Mouse (Mus musculus) hindbrain, embryonic 14.5 days (tissue): ENCODE results near the gene Slc9a3r2. TPM values are rescaled to one million over a fixed set of nuclear protein-coding genes. Genes with fewer than 3 reads are reported as not detected.

Experiments used
- ATAC-seq: fragments of 200-750 bp; cut with Nextera tagmentation; 2 replicates; pipeline ENCODE4 v1.8.0; 2017; ENCODE audit warnings: moderate number of reproducible peaks, mild to moderate bottlenecking, moderate TSS enrichment, moderate library complexity; ENCODE audit not compliant: low FRiP score
- DNase-seq: peaks from one replicate; pipeline ENCODE4 v3.0.0-alpha.2; 2015; ENCODE audit warnings: low spot score
- H3K27ac ChIP-seq: fragments of 300-500 bp; sonication (generic); 2 replicates; pipeline ENCODE4 v1.5.1; 2014; ENCODE audit warnings: mild to moderate bottlenecking, moderate library complexity
- H3K27me3 ChIP-seq: fragments of 300-500 bp; sonication (generic); 2 replicates; pipeline ENCODE4 v1.6.1; 2014; ENCODE audit warnings: mild to moderate bottlenecking, low read length, mixed read lengths; ENCODE audit not compliant: control insufficient read depth, insufficient read depth
- H3K36me3 ChIP-seq: fragments of 300-500 bp; sonication (generic); replicated peaks from 2 replicates; pipeline ENCODE4 v1.6.1; 2014; ENCODE audit not compliant: control insufficient read depth, insufficient read depth
- H3K4me1 ChIP-seq: fragments of 300-500 bp; sonication (generic); replicated peaks from 2 replicates; pipeline ENCODE4 v1.6.1; 2014; ENCODE audit warnings: antibody characterized with exemption, low read length, mixed read lengths; ENCODE audit not compliant: control insufficient read depth, insufficient read depth
- H3K4me2 ChIP-seq: fragments of 300-500 bp; sonication (generic); replicated peaks from 2 replicates; pipeline ENCODE4 v1.6.1; 2014; ENCODE audit warnings: mild to moderate bottlenecking, moderate library complexity
- H3K4me3 ChIP-seq: fragments of 300-500 bp; sonication (generic); replicated peaks from 2 replicates; pipeline ENCODE4 v1.5.1; 2014; ENCODE audit warnings: mild to moderate bottlenecking, low read length
- H3K9ac ChIP-seq: fragments of 300-500 bp; sonication (generic); 2 replicates; pipeline ENCODE4 v1.6.1; 2014
- H3K9me3 ChIP-seq: fragments of 300-500 bp; sonication (generic); 2 replicates; pipeline ENCODE4 v1.6.1; 2016; ENCODE audit warnings: low read length; ENCODE audit not compliant: control insufficient read depth
- WGBS: fragments of 180-500 bp; shearing (Covaris S2); extraction: QIAGEN DNeasy Blood & Tissue Kit; methylation state at CpG from one replicate; pipeline ENCODE4 v1.1.7; 2014; 5-methylcytosine and 5-hydroxymethylcytosine counted together
- polyA plus RNA-seq: library from polyadenylated mRNA; unstranded; fragments of >200 nt; fragmentation: Nextera tagmentation; extraction: Ambion mirVana; gene quantifications from 2 replicates; pipeline ENCODE4 v1.2.1, GENCODE M21; 2014

Gene Slc9a3r2
- polyA plus RNA-seq, 1 experiment from 2014 or later: 53.5 TPM

DNA sequence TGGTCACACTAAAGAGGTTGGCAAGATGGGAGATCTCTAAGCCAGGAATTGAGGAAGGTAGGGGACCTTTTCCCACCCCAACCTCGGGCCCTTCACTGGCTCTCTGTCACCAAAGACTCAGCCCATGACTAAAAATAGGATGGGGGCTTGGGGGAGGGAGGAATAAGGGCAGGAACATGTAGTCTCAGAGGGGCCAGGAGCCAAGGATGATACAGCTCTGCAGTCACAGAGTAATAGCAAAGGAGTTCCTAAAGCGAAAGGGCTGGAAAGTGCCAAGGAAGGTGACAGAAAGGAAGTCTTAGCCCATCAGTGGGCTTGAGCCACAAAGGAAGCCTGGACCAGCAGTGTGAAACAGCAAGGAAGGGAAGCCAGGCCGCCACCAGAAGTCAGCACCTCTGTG, 1.7 kb upstream of the Slc9a3r2 start:
- Histone ChIP-seq H3K4me3 (no peak overlapping the region), H3K36me3 (no peaks in the 10 kb centered on the region), H3K27me3 (peaks cover 17% of the 10 kb centered on the region), H3K4me1 (peaks cover 10% of the 10 kb centered on the region), H3K9ac (no peak overlapping the region), H3K9me3 (no peaks in the 10 kb centered on the region), H3K27ac (no peak overlapping the region), H3K4me2 (no peak overlapping the region)
- ATAC-seq (no peak), DNase-seq (no peak)
- WGBS: 75% methylated on average over 3 of the region's 3 CpGs

DNA sequence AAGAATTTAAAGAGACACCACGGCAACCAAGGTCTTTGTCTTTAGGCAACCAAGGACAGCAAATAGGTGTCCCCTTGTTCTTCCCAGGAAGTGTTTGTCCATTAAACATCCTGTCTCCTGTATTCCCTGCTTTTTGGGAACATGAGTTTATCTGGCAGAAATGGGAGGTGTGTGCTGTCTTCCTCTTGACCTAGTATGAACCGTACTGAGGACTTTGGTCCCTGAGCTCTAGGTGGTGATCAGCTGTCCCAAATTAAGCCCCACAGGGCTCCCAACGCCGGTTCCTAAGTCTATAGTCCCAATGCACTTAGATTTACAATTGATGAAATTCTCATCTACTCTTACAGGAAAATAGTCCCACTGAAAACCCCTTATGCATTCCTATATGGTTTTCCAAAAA, 639 bp upstream of the Slc9a3r2 start:
- Histone ChIP-seq H3K4me3 (peak overlapping the region; percentile 78; the same call in 1 of the 2 replicates), H3K4me2 (peak overlapping the region; percentile 98), H3K27me3 (peaks cover 9% of the 10 kb centered on the region; the same call in 1 of the 2 replicates), H3K4me1 (peaks cover 10% of the 10 kb centered on the region), H3K9ac (no peak overlapping the region), H3K9me3 (no peaks in the 10 kb centered on the region), H3K27ac (no peak overlapping the region), H3K36me3 (no peaks in the 10 kb centered on the region)
- ATAC-seq (no peak), DNase-seq (no peak)
- WGBS: 78% methylated on average over 4 of the region's 4 CpGs

DNA sequence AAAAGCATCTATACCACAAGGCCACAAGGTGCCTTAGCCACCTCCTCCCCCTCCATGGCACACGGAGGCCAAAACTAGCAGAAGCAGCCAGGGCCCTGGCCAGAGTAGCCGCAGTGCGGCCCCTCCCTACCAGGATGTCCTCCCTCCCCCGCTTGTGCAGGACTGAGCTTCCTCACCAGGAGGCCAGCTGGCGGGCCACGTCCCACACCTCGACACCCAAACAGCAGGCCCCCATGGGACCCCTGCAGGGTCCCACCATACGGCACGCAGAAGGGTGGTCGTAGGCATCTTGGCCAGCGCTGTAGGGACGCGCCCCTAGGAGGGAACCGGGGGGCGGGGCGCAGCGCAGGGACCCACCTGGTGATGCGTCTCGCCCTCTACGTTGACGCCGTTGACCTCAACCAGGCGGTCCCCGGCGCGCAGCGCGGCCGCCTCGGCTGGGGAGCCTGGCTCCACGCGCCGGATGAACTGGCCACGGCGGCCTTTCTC, 502 bp downstream of the Slc9a3r2 start:
- peaks cover 10% of the 10 kb centered on the region for H3K4me1 ChIP-seq
- WGBS: under 1% methylated on average over 32 of the region's 35 CpGs
- no peaks in the 10 kb centered on the region for H3K36me3 ChIP-seq
- peak overlapping the region; percentile 73 for H3K27ac ChIP-seq
- peaks cover 9% of the 10 kb centered on the region; the same call in 1 of the 2 replicates for H3K27me3 ChIP-seq
- H3K4me3 ChIP-seq: peak overlapping the region; percentile 78
- H3K9ac ChIP-seq: peak overlapping the region; percentile 94
- H3K4me2 ChIP-seq: peak overlapping the region; percentile 98
- no peaks in the 10 kb centered on the region for H3K9me3 ChIP-seq
- DNase-seq (no peak), ATAC-seq (peak; percentile 56; the same call in 1 of the 2 replicates)

DNA sequence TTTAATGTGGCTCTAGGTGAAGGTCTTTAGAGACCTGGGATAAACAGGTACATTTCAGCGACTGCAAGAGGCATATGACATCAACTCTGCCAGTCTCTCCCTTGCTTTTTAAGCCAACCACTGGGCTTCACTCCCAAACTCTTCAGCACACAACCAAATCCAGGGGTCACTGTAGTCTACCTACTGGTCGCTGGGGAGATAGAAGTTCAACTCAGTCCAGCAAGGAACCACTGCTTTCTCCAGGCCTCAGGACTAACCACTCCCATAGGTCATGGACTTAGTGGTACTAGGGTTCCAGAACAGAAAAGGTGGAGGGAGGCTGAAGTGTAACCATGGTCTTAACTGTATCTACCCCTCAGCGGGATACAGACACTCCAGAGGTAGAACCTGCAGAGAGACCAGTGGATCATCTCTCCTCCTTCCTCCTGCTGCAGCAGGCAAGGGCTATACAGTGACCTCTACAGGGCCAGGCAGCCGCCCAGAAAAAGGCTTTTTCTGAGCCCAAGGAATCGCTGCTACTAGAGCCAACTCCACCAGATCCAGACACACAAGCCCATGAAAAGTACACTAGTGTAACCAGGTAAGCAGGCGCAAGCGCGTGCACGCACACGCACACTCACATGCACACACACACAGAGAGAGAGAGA, 1.3 kb downstream of the Slc9a3r2 start:
- Histone ChIP-seq H3K27ac (no peak overlapping the region), H3K4me1 (peaks cover 10% of the 10 kb centered on the region), H3K9ac (peak overlapping the region; percentile 94), H3K36me3 (no peaks in the 10 kb centered on the region), H3K4me3 (peak overlapping the region; percentile 78), H3K27me3 (peaks cover 9% of the 10 kb centered on the region; the same call in 1 of the 2 replicates), H3K9me3 (no peaks in the 10 kb centered on the region), H3K4me2 (peak overlapping the region; percentile 98)
- ATAC-seq: no peak
- WGBS: 73% methylated on average over 10 of the region's 10 CpGs
- no peak for DNase-seq

DNA sequence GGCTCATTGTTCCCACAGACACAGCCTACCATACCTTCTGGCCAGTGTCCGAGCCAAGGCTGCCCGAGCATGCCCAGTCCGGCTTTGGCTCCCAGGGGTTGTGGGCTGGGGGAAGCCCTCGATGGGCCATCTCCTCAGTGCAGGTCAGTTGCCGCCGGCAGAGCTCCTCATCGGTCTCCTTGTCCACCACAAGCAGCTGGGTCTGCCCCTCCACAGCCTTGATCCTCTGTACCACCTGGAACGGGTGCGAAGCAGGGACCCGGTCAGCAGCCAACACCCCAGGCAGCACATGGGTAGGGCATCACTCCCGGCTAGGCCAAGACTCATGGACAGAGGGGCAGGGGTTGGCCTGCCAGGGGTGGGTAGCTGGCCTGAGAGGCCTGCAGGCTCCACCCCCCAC, 2.6 kb downstream of the Slc9a3r2 start:
- Histone ChIP-seq H3K9me3 (no peaks in the 10 kb centered on the region), H3K36me3 (no peaks in the 10 kb centered on the region), H3K4me2 (peak overlapping the region; percentile 17; the same call in 1 of the 2 replicates), H3K27ac (no peak overlapping the region), H3K4me1 (peaks cover 10% of the 10 kb centered on the region), H3K27me3 (peaks cover 9% of the 10 kb centered on the region; the same call in 1 of the 2 replicates), H3K4me3 (no peak overlapping the region), H3K9ac (no peak overlapping the region)
- 75% methylated on average over 11 of the region's 11 CpGs for WGBS
- ATAC-seq: no peak
- no peak for DNase-seq

DNA sequence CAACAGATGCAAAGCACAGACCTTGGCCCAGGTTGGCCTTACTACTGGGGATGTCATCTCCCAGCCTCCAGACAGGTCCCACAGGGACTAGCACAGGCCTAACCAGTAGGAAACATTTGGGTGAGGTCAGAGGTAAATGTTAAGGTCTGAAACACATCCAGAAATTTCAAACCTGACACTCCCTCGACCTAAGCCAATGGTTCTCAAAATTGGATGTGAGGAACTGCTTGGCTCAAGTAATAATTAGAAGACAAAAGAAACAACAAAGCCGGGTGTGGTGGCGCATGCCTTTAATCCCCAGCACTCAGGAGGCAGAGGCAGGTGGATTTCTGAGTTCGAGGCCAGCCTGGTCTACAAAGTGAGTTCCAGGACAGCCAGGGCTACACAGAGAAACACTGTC, 3.7 kb downstream of the Slc9a3r2 start:
- WGBS: 86% methylated on average over 4 of the region's 4 CpGs

DNA sequence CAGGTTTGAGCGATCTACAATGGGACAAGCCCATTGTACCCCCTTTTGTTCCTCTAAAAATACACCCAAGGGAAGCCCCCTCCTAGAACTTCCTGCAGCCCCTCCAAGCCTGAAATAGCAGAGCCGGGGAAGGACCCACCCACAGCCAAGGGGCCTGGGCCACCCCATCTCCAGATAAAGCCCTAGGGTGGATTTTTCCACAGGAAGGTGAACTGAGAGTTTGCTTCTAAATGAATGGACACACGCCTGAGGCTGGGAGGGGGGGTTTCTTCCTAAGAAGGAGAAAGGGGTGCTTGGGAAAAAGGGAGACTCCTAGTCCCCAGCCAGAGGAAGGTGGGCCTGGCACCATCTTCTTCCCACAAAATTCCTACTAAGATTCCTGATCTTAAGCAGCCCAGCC, 4.2 kb downstream of the Slc9a3r2 start:
- H3K4me3 ChIP-seq: no peak overlapping the region
- H3K9me3 ChIP-seq: no peaks in the 10 kb centered on the region
- WGBS: 74% methylated on average over 3 of the region's 3 CpGs
- H3K27me3 ChIP-seq: 0 out of 2 replicates have a peak, but pooled peaks cover 5% of the 10 kb centered on the region
- peaks cover 7% of the 10 kb centered on the region; the same call in 1 of the 2 replicates for H3K36me3 ChIP-seq
- no peak overlapping the region for H3K4me2 ChIP-seq
- DNase-seq (no peak), ATAC-seq (no peak)
- peaks cover 10% of the 10 kb centered on the region for H3K4me1 ChIP-seq
- no peak overlapping the region for H3K27ac ChIP-seq
- no peak overlapping the region for H3K9ac ChIP-seq

More for the DNA sequence above, 3.7 kb downstream of the Slc9a3r2 start:
- no peak overlapping the region for H3K9ac ChIP-seq
- ATAC-seq: no peak
- H3K9me3 ChIP-seq: no peaks in the 10 kb centered on the region
- 0 out of 2 replicates have a peak, but pooled peaks cover 5% of the 10 kb centered on the region for H3K27me3 ChIP-seq
- H3K36me3 ChIP-seq: peaks cover 6% of the 10 kb centered on the region; the same call in 1 of the 2 replicates
- H3K27ac ChIP-seq: no peak overlapping the region
- H3K4me3 ChIP-seq: no peak overlapping the region
- peaks cover 10% of the 10 kb centered on the region for H3K4me1 ChIP-seq
- no peak overlapping the region for H3K4me2 ChIP-seq
- DNase-seq: no peak

DNA sequence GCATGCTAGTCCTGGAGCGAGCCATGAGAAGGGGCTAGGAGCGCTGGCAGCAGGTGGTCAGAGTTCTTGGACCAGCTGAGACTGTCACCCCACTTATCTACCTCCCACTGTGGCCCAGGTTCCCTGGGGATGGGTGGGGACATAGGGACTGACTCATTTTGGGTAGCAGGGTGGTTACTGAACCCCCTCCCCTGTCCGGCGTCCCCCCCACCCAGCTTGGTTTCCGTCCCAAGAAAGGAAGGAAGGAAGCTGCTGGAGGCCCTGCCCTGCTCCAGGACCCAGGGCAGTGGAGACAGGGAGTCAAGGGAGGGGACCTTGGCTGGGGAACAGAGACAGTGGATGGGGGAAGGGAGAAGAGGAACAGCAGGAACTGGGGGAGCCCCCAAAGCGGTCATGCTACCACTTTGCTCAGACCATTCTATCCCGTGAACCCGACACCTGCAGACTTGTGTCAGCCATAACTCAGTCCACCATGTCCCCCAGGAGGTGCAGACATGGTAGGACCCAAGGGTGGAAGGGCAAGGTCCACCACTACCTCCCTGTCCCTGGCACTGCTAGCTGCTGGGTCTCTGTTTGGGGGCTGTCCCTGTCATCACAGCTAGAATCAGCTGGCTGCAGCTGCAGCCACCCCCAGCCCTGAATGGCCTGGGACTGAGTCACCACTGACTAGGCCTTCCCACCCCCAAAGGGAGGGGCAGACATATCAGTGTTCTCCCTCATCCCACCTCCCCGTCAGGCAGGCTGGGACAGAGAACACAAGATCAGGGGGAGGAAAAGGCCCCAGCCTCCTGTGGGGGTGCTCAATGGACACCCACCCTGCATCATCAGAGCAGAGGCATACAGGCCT, 5.0 kb downstream of the Slc9a3r2 start:
- Histone ChIP-seq H3K4me2 (no peak overlapping the region), H3K4me1 (peaks cover 4% of the 10 kb centered on the region), H3K9ac (no peak overlapping the region), H3K27me3 (no peaks in the 10 kb centered on the region), H3K36me3 (peaks cover 13% of the 10 kb centered on the region; the same call in 1 of the 2 replicates), H3K9me3 (no peaks in the 10 kb centered on the region), H3K27ac (peak overlapping the region; percentile 24; the same call in 1 of the 2 replicates), H3K4me3 (no peak overlapping the region)
- DNase-seq (no peak), ATAC-seq (no peak)
- 75% methylated on average over 9 of the region's 9 CpGs for WGBS
